Mouse (Mus musculus) megakaryocyte, embryonic 14.5 days (primary cell): ENCODE measurements around the gene Tnip2.

Experiments
- FLI1 ChIP-seq: IDR thresholded peaks from 2 replicates; pipeline ENCODE4 v1.6.1; 2012; ENCODE audit warnings: low read length, inconsistent platforms, mixed read lengths
- GATA1 ChIP-seq: IDR thresholded peaks from 3 replicates; pipeline ENCODE4 v1.6.1; 2012; ENCODE audit warnings: mixed read lengths, low read length, inconsistent platforms, borderline replicate concordance

GRCm38 (mm10) chr5:34533066-34533465 lies 19.3 kb upstream of the Tnip2 start:
- no peak for TF ChIP-seq GATA1
- TF ChIP-seq FLI1: no peak
